Mouse (Mus musculus): ENCODE measurements around the gene Plbd1. TPM values are rescaled to one million over a fixed set of nuclear protein-coding genes. Genes with fewer than 3 reads are reported as not detected.

The Plbd1 gene
- polyA plus RNA-seq, 1 experiment: 0.03 TPM

DNA sequence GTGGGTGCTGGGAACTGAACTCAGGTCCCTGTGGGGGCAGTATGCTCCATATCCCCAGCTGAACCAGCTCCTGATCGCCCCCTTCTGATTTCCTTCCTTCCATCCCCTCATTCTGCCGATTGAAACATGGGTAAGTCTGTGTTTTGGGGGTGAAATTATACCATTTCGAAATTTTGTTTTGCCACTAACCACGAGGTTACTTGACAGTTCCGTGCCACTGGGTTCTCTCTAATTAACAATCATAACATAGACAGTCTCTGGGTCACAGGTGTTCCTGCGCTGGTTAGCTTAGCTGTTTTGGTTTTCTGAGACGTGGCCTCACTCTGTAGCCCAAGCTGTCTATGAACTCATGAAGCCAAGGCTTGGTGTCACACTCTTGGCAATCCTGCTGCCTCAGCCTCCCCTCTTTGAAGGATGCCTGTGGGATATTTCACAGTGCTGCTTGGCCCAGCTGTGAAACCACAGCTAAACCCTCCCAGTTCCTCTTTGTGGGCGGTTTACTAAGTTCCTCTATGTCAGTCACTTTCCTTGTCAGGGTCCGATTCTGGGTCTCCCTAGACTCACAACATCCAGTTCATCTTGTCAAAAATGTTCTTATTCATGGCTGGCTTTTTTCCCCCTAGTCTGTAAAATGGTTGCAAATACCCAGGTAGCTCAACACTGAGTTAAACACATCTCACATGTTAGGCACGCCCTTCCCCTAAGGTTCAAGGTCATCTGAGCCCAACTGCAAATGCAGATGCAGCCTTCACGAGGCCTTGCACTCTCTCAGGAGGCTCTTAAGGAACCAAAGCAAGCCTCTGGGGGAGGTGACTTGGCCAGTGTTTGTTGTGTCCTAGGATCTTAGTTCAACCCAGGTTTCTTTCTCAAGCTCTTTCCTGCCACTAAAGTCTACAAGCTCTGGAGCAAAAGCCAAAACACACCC is 21.9 kb upstream of the Plbd1 start:
- no peak overlapping the region for H3K4me3 ChIP-seq (replicated peaks)
- TF ChIP-seq TAL1 (IDR thresholded peaks at IDR 0.05; ENCODE audit: low read length): no peak
- no peak for TF ChIP-seq GATA1 (IDR thresholded peaks at IDR 0.05; ENCODE audit: low read length)
- H3K27me3 ChIP-seq (ENCODE audit: control insufficient read depth): no peaks in the 10 kb centered on the region
- H3K9me3 ChIP-seq (ENCODE audit: control insufficient read depth, low read length): no peaks in the 10 kb centered on the region
- no peaks in the 10 kb centered on the region for H3K36me3 ChIP-seq (ENCODE audit: control insufficient read depth)
- H3K4me1 ChIP-seq (ENCODE audit: control insufficient read depth): no peaks in the 10 kb centered on the region

DNA sequence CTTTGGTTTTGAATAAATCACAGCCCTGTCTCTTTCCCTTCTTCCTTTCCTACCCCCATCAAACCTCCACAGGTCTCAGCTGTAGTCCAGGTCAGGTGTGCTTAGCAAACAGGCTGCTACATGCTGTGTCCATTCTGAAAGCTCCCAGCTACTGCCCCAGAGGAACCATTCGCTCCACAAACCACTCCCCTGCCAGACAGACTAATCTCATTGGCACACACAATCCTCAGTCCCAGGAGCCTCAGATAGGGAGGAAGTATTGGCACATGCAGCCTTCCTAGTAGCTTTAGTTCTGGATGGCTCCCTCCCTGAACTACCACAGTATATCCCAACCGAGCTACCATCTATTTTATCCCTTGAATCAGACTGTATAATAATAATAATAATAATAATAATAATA is 17.7 kb upstream of the Plbd1 start:
- no peaks in the 10 kb centered on the region for H3K27me3 ChIP-seq (ENCODE audit: control insufficient read depth)
- no peak overlapping the region for H3K4me3 ChIP-seq (replicated peaks)
- no peaks in the 10 kb centered on the region for H3K36me3 ChIP-seq (ENCODE audit: control insufficient read depth)
- H3K4me1 ChIP-seq (ENCODE audit: control insufficient read depth): no peaks in the 10 kb centered on the region
- no peaks in the 10 kb centered on the region for H3K9me3 ChIP-seq (ENCODE audit: control insufficient read depth, low read length)
- TF ChIP-seq TAL1 (IDR thresholded peaks at IDR 0.05; ENCODE audit: low read length): no peak
- TF ChIP-seq GATA1 (IDR thresholded peaks at IDR 0.05; ENCODE audit: low read length): no peak

DNA sequence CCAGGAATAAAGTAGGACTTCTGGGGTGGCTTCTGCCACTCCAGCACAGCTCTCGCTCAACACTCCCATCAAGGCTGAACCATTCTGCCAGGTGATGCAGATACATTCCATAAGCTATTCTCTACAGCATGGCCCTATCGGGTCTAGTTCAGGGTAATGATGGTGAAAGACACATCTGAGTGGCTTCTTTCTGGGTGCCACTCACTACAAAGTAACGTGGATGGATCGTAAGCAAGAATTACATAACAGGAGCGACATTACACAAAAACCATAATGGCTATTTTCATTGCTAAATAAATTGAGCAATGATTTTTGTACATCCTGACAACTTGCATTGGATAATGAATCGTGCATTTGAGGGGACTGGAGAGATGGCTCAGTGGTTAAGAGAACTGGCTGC is 13.2 kb upstream of the Plbd1 start:
- no peak for TF ChIP-seq TAL1 (IDR thresholded peaks at IDR 0.05; ENCODE audit: low read length)
- no peak for TF ChIP-seq GATA1 (IDR thresholded peaks at IDR 0.05; ENCODE audit: low read length)
- no peaks in the 10 kb centered on the region for H3K27me3 ChIP-seq (ENCODE audit: control insufficient read depth)
- H3K4me1 ChIP-seq (ENCODE audit: control insufficient read depth): no peaks in the 10 kb centered on the region

DNA sequence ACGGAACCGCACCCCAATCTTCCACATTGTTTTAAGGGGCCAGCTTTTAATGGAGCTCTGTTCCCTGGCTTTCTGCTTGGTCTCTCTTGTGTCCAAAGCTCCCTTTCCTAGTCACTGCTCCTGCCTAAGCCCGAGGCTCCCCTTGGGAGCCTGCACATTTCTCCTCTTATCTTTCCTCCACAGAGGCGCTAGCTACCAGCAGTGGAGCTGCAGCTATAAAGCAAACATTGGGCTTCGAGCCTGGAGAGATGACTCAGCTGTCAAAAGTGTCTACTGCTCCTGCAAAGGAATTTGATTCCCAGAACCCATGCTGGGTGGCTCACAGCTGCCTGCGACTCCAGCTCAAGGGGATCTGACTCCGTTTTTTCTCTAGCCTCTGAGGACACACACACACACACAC is 10.7 kb upstream of the Plbd1 start:
- Histone ChIP-seq H3K36me3 (ENCODE audit: control insufficient read depth) (no peaks in the 10 kb centered on the region), H3K9me3 (ENCODE audit: control insufficient read depth, low read length) (no peaks in the 10 kb centered on the region), H3K4me3 (replicated peaks) (no peak overlapping the region), H3K27me3 (ENCODE audit: control insufficient read depth) (no peaks in the 10 kb centered on the region), H3K4me1 (ENCODE audit: control insufficient read depth) (no peaks in the 10 kb centered on the region)
- no peak for TF ChIP-seq GATA1 (IDR thresholded peaks at IDR 0.05; ENCODE audit: low read length)

More for the DNA sequence above, 13.2 kb upstream of the Plbd1 start:
- H3K4me3 ChIP-seq (replicated peaks): no peak overlapping the region
- H3K9me3 ChIP-seq (ENCODE audit: control insufficient read depth, low read length): no peaks in the 10 kb centered on the region
- no peaks in the 10 kb centered on the region for H3K36me3 ChIP-seq (ENCODE audit: control insufficient read depth)

DNA sequence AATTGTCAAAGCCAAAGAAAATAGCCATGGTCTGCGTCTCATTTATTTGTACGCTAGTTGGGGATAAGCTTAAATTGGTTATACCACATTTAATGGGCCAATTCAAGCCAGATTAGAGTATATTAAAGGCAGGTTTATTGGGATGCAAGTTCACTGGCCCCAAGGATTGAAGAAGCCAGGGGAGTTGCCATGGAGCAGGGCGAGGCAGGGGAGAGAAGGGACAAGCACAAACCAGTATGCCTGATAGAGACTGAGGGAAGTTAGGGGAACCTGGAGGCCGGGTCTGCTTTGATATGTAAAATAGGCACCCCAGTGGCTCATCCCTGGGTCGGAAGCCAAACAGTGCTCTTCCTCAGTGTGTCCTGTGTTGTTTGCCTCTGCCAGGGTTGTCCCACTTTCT is 7.5 kb upstream of the Plbd1 start:
- Histone ChIP-seq H3K9me3 (ENCODE audit: control insufficient read depth, low read length) (no peaks in the 10 kb centered on the region), H3K36me3 (ENCODE audit: control insufficient read depth) (no peaks in the 10 kb centered on the region), H3K4me1 (ENCODE audit: control insufficient read depth) (no peaks in the 10 kb centered on the region), H3K4me3 (replicated peaks) (no peak overlapping the region), H3K27me3 (ENCODE audit: control insufficient read depth) (no peaks in the 10 kb centered on the region)
- TF ChIP-seq GATA1 (IDR thresholded peaks at IDR 0.05; ENCODE audit: low read length): no peak
- no peak for TF ChIP-seq TAL1 (IDR thresholded peaks at IDR 0.05; ENCODE audit: low read length)

DNA sequence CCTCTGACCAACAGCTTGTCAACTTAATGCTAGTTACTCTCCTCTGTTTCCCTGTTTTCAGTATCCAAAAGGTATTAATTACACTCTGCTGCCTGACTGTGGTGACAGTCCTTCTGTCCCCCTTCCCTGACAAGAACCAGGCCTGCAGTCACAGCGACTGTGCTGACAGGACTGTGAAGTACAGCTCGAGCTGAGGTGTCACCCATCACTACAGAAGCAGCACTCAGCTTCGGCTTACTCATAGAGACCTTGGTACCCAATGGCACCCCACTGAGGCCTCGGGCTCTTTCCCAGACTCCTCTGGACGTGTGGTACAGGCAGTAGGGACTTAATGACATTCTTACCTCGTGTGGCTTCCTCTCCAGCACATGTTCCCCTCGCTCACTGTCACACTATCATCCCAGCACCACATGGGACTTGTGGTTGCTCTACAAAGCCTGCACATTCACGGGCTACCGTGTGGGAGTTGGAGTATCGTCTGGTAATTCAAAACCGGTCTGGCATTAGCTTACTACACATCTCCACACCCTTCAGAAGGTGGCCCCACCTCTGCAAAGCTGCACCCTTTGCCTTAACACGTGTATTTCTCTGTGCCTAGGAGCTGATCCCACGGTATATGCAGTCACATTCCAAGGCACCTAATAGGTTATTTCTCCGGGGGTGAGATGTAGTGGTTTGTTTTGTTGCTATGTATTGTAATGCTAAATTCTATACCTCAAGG is 6.7 kb upstream of the Plbd1 start:
- no peaks in the 10 kb centered on the region for H3K9me3 ChIP-seq (ENCODE audit: control insufficient read depth, low read length)
- no peaks in the 10 kb centered on the region for H3K36me3 ChIP-seq (ENCODE audit: control insufficient read depth)
- no peaks in the 10 kb centered on the region for H3K27me3 ChIP-seq (ENCODE audit: control insufficient read depth)
- no peak for TF ChIP-seq TAL1 (IDR thresholded peaks at IDR 0.05; ENCODE audit: low read length)
- TF ChIP-seq GATA1 (IDR thresholded peaks at IDR 0.05; ENCODE audit: low read length): no peak
- H3K4me3 ChIP-seq (replicated peaks): no peak overlapping the region
- H3K4me1 ChIP-seq (ENCODE audit: control insufficient read depth): no peaks in the 10 kb centered on the region

DNA sequence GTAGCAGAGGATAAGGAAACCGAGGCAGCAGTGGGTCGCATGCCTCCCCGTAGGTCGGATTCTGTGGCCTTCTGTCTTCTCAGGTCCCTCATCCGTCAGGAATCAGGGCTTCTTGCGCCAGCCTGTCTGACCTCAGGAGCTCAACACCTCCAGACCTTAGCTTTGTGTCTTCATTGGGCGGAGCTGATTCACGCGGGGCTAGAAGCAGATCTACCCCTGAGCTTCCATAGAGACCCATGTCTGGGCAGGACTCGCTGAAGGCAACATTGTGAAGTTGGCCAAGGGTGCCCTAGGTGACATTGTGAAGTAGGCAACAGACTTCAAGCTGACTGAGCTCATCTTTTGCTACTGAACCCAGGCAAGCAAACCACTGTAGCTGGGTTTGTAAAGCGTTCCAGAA is 335 bp upstream of the Plbd1 start:
- Histone ChIP-seq H3K36me3 (ENCODE audit: control insufficient read depth) (no peaks in the 10 kb centered on the region), H3K4me3 (replicated peaks) (no peak overlapping the region), H3K9me3 (ENCODE audit: control insufficient read depth, low read length) (no peaks in the 10 kb centered on the region; the same call in 1 of the 2 replicates), H3K4me1 (ENCODE audit: control insufficient read depth) (no peaks in the 10 kb centered on the region), H3K27me3 (ENCODE audit: control insufficient read depth) (peaks cover 31% of the 10 kb centered on the region)
- no peak for TF ChIP-seq GATA1 (IDR thresholded peaks at IDR 0.05; ENCODE audit: low read length)
- TF ChIP-seq TAL1 (IDR thresholded peaks at IDR 0.05; ENCODE audit: low read length): no peak

DNA sequence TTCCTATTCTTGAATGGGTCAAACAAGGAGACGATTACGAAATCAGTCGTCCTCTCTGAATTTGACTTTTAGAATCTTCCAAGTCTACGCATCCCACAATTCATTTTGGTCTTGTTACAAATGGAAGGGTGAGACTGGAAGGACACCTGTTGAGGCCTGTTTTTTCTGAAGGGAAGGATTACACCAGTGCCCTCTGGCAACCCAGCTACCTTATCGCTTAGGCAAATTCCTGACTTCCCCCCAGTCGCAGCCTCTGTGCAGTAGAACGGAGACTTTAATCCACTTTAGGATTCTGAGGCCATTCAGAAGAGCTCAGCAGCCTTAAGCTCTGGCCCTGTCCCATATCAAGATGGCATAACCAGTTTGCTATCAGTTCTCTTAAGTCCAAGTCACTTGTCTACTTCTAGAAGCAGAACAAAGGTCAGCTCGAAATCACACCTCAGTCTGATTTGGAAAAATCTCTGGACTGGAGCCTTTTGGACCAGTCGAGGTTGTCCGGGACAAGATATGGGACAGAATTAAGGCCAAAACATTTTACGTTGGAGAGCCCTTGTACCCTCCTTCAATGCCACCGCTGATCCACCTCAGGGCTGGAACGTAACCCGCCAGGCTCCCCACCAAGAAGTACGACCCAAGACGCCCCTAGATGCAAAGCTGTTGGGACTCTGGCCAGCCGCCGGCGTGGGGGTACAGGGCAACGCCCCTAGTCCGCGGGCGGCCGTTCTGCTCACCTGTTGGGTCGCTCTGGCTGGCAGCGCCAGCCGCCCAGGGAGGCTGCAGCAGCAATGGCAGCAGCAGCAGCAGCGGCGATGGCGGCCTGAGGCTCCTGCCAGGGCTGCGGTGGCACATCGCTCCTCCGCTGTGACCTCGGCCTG is 660 bp downstream of the Plbd1 start:
- Histone ChIP-seq H3K27me3 (ENCODE audit: control insufficient read depth) (peaks cover 31% of the 10 kb centered on the region), H3K4me3 (replicated peaks) (peak overlapping the region; percentile 29), H3K4me1 (ENCODE audit: control insufficient read depth) (no peaks in the 10 kb centered on the region), H3K36me3 (ENCODE audit: control insufficient read depth) (no peaks in the 10 kb centered on the region), H3K9me3 (ENCODE audit: control insufficient read depth, low read length) (no peaks in the 10 kb centered on the region; the same call in 1 of the 2 replicates)
- TF ChIP-seq GATA1 (IDR thresholded peaks at IDR 0.05; ENCODE audit: low read length): no peak
- TF ChIP-seq TAL1 (IDR thresholded peaks at IDR 0.05; ENCODE audit: low read length): no peak
